Mouse (Mus musculus): ENCODE measurements around the gene H2-Q7.
"Not testable (repeated sequence)": the region's sequence is repeated elsewhere in the genome, so short reads cannot be mapped to it uniquely, and the experiment has no call there.

The H2-Q7 gene

DNA sequence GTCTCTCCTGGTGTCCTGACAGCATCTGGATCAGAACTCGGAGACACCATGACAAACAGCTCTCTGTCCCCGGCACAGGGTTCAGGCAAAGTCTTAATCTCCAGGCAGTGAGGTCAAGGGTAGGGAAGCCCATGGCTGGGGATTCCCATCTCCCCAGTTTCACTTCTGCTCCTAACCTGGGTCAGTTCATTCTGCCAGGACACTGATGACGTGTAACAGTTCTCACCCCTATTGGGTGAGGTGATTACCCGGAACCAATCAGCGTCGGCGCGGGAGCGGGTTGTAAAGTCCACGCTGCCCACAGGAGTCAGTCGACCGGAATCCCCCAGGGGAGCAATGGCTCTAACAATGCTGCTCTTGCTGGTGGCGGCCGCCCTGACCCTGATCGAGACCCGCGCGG, at the start of gene H2-Q7:
Gene H2-Q7, plus strand, starts transcription at position 271 of the 400 bp plus-strand sequence.
- DNase-seq (ENCODE audit: low spot score) = peak; percentile 84

DNA sequence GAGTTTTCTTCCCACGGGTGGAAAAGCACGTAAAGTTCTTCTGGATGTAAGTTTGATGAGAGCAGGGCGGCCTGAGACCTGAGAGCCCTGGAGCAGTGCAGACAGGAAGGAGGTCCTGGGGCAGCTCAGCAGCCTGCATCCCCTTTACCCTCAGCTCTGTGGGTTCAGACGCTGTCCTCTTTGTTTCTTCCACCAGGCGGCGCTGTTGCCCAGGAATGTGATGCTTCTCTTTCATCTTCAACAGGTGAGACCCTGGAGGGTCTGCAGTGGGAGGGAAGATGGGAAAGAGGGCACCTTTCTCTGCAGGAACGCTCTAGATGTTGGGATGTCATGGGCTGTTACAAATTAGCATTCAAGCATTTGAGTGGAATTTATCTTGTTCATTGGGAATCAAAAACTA, 49.2 kb upstream of the H2-Q7 start:
- DNase-seq (ENCODE audit: low spot score) = not testable (repeated sequence)

DNA sequence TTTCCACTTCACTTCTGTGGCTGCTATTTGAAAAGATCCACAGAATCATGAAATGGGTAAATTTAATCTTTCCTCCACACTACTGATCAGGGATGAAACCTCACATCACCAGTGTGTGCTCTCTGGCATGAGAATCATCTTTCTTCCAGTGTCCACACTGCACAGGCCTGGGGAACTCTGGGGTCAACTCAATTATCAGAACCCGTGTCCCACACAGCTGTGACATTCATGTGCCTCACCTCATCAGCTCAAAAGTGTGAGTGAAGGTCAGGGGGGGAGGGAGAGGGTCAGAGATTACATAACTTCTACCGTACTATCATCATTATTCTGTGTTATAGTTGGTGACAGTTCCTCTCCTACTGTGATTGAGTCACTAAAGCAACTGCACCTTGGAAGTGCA, 46.3 kb upstream of the H2-Q7 start:
- DNase-seq (ENCODE audit: low spot score) = not testable (repeated sequence)

DNA sequence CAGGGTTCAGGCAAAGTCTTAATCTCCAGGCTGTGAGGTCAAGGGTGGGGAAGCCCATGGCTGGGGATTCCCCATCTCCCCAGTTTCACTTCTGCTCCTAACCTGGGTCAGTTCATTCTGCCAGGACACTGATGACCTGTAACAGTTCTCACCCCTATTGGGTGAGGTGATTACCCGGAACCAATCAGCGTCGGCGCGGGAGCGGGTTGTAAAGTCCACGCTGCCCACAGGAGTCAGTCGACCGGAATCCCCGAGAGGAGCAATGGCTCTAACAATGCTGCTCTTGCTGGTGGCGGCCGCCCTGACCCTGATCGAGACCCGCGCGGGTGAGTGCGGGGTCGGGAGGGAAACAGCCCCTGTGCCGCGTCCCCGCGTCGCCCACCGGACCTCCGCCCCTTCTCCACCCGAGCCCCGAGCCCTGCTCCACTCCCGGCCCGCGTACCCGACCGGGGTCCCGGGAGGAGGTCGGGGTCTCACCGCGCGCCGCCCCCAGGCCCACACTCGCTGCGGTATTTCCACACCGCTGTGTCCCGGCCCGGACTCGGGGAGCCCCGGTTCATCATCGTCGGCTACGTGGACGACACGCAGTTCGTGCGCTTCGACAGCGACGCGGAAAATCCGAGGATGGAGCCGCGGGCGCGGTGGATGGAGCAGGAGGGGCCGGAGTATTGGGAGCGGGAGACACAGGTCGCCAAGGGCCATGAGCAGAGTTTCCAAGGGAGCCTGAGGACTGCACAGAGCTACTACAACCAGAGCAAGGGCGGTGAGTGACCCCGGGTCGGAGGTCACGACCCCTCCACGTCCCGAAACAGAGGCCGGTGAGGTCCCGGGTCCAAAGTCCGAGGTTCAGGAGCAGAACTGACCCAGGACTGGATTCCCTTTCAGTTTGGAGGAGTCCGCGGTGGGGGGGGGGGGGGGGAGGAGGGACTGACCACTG, 44.8 kb upstream of the H2-Q7 start:
- DNase-seq (ENCODE audit: low spot score) = not testable (repeated sequence)

DNA sequence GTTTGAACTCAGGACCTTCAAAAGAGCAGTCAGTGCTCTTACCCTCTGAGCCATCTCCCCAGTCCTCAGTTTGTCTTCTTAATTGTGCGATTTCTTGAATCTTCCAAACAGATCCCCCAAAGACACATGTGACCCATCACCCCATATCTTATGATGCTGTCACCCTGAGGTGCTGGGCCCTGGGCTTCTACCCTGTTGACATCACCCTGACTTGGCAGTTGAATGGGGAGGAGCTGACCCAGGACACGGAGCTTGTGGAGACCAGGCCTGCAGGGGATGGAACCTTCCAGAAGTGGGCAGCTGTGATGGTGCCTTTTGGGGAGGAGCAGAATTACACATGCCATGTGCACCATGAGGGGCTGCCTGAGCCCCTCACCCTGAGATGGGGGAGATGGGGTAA, 42.0 kb upstream of the H2-Q7 start:
- not testable (repeated sequence) for DNase-seq (ENCODE audit: low spot score)

DNA sequence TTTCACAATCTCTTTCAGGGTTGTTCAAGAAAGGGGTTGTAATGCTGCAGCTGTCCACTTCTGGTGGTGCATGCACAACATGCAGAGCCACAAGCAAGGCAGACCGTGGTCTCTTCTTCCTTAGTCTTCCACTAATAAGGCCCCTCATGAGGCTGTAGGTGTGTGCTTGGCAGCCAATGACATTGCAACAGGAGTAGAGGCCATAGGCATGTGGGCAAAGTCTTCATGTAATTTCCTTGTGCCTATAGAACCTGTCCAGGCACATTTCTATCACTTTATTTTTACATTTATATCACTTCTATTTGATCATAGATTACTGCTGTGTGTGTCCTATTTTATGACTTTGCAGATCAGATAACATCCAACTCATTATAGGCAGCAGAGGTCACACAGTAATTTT, 25.9 kb upstream of the H2-Q7 start:
- not testable (repeated sequence) for DNase-seq (ENCODE audit: low spot score)

DNA sequence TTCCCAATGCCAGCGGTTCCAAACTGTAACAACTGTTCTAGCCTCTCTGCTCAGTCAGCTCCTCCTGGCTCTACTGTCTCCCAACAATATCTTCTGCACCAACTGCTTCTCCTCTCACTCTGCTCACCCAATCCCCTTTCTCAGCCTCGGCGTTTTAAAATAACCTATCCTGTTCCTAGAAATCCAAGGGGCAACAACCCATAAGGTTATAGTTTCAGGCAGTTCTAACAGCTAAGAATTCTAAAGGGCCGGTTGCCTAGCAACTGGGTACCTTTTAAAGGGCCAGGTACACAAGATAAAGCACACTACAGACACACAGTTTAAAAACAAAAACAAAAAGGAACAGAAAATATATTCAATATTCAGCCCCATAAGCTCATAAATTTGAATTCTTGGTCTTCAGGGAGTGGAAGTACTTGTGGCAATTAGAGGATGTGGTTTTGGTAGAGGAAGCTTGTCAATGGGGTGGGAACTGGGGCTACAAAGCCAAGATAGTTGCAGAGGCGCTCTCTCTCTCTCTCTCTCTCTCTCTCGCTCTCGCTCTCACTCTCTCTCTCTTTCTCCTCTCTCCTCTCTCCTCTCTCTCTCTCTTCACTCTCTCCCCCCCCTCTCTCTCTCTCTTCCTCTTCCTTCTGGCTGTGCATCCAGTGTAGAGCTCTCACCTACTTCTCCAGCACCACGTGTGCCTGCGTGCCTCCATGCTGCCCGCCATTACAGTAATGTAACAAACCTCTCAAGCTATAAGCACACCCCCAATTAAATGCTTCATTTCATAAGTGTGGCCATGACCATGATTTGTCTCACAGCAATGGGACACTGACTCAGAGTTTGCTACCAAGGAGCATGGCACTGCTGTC, 23.5 kb upstream of the H2-Q7 start:
- not testable (repeated sequence) for DNase-seq (ENCODE audit: low spot score)

DNA sequence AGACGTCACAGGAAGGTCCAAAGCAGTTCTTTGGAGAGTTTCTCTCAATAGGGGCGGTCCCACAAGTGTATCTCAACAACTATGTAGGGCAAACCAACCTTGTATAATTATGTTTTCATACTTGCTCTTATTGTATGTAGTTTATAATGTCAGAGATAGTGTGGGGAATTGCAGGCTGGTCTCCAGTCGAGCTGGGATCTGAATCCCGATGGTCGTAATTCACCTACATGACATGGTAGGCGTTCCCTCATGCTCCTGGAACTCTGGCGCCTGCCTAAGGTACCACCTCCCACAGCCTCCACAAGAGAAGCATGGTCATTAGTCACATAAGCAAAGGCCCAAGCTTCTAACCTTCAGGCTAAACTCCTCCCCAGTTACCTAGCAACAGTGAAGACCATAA, 20.2 kb upstream of the H2-Q7 start:
- DNase-seq (ENCODE audit: low spot score) = no peak

DNA sequence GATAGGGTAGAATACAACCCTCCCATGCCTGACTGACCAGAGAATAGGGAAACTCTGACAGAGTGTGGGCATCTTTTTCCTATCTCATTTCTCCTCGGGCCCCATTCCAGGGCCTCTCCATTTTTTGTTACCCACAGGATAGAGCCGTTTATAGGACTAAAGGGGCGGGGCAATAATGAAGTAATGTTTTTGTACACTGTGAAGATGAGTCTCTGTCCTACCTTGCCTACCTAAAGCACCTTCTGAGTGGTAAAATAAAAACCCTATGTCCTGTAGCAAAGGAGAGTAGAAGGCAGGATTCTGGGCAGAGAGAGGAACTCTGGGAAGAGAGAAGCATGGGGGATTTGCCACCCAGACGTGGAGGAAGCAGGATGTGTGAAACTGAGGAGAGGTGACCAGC, 19.4 kb upstream of the H2-Q7 start:
- DNase-seq (ENCODE audit: low spot score) = not testable (repeated sequence)

DNA sequence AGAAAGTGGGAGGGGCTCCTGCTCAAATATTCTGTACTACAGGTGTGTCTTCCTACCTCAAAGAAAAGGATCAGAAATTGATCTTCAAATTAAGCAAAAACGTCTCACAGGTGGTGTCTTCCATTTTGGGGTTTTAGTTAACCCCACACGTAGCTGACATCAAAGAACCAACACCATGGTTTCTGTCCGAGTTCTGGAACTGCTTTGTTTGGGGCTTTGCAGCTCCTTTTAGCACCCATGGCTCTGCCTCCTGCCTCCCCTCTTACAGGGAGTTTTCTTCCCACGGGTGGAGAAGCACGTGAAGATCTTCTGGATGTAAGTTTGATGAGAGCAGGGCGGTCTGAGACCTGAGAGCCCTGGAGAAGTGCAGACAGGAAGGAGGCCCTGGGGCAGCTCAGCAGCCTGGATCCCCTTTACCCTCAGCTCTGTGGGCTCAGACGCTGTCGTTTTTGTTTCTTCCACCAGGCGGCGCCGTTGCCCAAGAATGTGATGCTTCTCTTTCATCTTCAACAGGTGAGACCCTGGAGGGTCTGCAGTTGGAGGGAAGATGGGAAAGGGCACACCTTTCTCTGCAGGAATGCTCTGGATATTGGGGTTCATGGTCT, 18.6 kb upstream of the H2-Q7 start:
- DNase-seq (ENCODE audit: low spot score) = not testable (repeated sequence)

DNA sequence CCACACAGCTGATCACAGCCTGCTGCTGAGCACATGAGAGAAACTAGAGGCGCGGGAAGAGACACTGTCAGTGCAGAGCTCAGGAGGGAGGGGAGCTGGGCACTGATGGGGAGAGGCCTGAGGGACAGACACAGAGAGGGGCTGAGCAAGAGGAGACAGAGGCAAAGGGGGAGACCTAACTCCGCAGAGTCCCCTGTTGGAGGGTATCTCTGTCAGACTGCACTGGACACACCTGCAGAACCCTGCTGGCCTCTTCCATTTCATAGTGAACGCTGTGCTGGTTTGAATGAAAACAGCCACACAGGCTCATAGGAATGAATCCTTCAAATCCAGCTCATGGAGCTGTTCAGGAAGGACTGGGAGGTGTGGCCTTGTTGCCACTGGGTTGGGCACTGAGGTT, 17.6 kb upstream of the H2-Q7 start:
- not testable (repeated sequence) for DNase-seq (ENCODE audit: low spot score)

DNA sequence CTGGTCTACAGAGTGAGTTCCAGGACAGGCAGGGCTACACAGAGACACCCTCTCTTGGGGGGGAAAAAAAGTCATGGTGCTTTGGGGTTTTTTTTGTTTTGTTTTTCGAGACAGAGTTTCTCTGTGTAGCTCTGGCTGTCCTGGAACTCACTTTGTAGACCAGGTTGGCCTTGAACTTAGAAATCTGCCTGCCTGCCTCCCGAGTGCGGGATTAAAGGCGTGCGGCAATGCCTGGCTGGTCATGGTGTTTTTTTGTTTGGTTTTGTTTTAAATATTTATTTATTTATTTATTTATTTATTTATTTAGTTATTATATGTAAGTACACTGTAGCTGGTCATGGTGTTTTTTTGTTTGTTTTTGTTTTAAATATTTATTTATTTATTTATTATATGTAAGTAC, 16.6 kb upstream of the H2-Q7 start:
- DNase-seq (ENCODE audit: low spot score) = not testable (repeated sequence)

DNA sequence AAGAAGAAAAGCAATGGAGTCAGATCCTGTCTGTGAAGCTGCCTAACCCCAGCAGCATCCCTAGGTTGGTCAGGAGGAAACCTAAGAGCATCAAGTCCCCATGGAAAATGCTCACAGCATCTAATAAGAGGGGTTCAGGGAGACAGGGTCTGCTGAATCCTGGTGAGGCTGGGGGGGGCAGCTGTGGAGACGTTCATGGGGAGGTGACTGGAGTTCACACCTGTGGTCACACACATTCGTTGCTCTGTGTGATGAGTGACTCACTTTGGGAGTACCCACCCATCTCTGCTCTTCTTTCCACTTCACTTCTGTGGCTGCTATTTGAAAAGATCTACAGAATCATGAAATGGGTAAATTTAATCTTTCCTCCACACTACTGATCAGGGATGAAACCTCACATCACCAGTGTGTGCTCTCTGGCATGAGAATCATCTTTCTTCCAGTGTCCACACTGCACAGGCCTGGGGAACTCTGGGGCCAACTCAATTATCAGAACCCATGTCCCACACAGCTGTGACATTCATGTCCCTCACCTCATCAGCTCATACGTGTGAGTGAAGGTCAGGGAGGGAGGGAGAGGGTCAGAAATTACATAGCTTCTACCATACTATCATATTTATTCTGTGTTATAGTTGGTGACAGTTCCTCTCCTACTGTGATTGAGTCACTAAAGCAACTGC, 15.7 kb upstream of the H2-Q7 start:
- DNase-seq (ENCODE audit: low spot score) = peak; percentile 0

DNA sequence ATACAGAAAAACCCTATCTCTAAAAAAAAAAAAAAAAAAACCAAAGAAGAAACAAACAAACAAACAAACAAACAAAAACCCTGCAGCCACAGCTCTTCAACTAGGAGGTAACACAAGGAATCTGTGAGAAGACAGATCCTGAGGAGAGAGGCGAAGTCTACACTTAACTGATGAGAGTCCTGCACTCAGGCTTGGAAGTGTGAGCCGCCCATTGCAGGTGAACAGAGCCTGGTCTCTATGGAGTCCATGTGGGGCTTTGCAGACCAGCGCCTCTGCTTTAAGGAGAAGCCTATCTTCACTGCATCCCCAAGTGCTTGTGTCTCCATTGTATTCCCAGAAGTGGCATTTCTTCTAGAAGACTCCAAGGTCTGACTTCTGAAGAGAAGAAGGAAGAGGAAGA, 14.8 kb upstream of the H2-Q7 start:
- peak; percentile 1 for DNase-seq (ENCODE audit: low spot score)

DNA sequence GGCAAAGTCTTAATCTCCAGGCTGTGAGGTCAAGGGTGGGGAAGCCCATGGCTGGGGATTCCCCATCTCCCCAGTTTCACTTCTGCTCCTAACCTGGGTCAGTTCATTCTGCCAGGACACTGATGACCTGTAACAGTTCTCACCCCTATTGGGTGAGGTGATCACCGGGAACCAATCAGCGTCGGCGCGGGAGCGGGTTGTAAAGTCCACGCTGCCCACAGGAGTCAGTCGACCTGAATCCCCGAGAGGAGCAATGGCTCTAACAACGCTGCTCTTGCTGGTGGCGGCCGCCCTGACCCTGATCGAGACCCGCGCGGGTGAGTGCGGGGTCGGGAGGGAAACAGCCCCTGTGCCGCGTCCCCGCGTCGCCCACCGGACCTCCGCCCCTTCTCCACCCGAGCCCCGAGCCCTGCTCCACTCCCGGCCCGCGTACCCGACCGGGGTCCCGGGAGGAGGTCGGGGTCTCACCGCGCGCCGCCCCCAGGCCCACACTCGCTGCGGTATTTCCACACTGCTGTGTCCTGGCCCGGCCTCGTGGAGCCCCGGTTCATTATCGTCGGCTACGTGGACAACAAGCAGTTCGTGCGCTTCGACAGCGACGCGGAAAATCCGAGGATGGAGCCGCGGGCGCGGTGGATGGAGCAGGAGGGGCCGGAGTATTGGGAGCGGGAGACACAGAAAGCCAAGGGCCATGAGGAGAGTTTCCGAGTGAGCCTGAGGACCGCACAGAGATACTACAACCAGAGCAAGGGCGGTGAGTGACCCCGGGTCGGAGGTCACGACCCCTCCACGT, 14.1 kb upstream of the H2-Q7 start, which contains the start of gene H2-Q6:
Gene H2-Q6, plus strand, starts transcription at position 227 of the 793 bp plus-strand sequence.
- DNase-seq (ENCODE audit: low spot score) = peak; percentile 43

DNA sequence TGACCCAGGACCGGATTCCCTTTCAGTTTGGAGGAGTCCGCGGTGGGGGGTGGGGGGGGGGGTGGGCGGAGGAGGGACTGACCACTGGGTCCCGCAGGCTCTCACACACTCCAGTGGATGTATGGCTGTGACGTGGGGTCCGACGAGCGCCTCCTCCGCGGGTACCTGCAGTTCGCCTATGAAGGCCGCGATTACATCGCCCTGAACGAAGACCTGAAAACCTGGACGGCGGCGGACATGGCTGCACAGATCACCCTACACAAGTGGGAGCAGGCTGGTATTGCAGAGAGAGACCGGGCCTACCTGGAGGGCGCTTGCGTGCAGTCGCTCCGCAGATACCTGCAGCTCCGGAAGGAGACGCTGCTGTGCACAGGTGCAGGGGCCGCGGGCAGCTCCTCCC, 13.5 kb upstream of the H2-Q7 start:
- DNase-seq (ENCODE audit: low spot score) = peak; percentile 1

DNA sequence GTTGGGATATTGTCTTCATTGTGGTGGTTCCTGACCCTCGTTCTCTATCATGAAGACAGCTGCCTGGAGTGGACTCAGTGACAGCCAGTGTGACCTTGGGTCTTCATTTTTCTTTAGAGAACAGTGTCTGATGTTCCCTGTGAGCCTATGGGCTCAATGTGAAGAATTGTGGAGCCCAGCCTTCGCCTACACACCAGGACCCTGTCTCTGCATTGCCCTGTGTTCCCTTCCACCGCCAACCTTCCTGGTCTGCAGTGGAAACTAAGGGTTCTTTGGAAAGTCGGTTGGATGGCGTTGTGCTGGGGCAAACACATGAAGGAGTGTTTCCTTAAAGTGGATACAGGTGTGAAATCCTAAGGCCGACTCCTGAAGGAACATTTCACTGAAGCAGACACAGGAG, 10.1 kb upstream of the H2-Q7 start:
- not testable (repeated sequence) for DNase-seq (ENCODE audit: low spot score)

DNA sequence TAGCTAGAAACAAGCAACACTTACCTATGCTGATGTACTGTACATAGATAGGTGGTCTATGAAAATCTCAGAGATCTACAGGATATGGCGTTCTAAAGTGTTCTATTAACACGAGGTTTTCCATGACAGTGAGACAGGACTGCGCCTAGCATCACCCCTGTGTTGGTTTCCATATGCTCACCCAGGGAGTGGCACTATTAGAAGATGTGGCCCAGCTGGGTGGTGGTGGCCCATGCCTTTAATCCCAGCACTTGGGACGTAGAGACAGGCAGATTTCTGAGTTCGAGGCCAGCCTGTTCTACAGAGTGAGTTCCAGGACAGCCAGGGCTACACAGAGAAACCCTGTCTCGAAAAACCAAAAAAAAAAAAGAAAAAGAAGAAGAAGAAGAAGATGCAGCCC, 8.3 kb upstream of the H2-Q7 start:
- DNase-seq (ENCODE audit: low spot score) = not testable (repeated sequence)

DNA sequence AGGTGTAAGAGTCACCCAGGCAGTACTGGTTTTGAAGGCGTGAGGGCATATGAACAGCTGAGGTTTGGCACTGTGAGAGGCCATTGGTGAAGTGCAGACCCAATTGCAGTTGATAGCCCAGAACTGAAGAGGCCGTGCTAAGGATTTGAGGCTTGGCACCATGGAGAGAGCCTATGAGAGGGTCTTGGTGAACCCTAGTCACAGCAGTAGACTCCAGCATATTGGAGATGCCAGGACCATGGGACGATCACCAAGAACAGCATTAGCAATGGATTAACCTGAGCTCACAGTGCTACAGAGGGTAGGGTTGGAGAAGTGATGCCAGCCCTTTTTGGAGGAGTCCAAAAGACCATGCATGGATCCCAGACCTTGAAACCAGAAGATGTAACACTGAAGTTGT, 6.8 kb upstream of the H2-Q7 start:
- not testable (repeated sequence) for DNase-seq (ENCODE audit: low spot score)

DNA sequence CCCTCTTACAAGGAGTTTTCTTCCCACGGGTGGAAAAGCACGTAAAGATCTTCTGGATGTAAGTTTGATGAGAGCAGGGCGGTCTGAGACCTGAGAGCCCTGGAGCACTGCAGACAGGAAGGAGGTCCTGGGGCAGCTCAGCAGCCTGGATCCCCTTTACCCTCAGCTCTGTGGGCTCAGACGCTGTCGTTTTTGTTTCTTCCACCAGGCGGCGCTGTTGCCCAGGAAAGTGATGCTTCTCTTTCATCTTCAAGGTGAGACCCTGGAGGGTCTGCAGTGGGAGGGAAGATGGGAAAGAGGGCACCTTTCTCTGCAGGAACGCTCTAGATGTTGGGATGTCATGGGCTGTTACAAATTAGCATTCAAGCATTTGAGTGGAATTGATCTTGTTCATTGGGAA, 4.1 kb upstream of the H2-Q7 start:
- DNase-seq (ENCODE audit: low spot score) = not testable (repeated sequence)

DNA sequence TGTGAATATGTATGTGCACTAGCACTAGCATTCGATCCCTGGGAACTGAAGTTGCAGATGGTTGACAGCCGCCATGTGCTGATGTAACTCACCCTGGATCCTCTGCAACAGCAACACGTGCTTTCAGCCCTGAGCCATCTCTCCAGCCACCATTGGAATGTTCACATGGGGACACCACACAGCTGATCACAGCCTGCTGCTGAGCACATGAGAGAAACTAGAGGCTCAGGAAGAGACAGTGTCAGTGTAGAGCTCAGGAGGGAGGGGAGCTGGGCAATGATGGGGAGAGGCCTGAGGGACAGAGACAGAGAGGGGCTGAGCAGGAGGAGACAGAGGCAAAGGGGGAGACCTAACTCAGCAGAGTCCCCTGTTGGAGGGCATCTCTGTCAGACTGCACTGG, 3.4 kb upstream of the H2-Q7 start:
- DNase-seq (ENCODE audit: low spot score) = not testable (repeated sequence)

All from layer of hippocampus, adult 11-12 months (tissue).